In genomic region chr5:142608259-142608988, GRCm38 (mm10) we compare ENCODE assay signal across 8 mouse cellular contexts. TPM values are rescaled to one million over a fixed set of nuclear protein-coding genes. Genes with fewer than 3 reads are reported as not detected.
DNase-seq lines count a peak whose midpoint lies in the region; ATAC-seq lines count a peak whose summit lies in the region.

Gene Mmd2 (minus strand): TSS chr5:142608800.

- 3% methylated on average over 42 of the region's 42 CpGs for WGBS in embryonic facial prominence, embryonic 10.5 days
- 4% methylated on average over 42 of the region's 42 CpGs for WGBS in intestine, embryonic 14.5 days
- 4% methylated on average over 42 of the region's 42 CpGs for WGBS in liver, embryonic 11.5 days

- H3K9ac ChIP-seq in intestine, embryonic 14.5 days (ENCODE audit: low read length) = peak within 1 kb of the TSS; percentile 44
- H3K9ac ChIP-seq in liver, embryonic 11.5 days (ENCODE audit: low read depth, low read length) = peak within 1 kb of the TSS; percentile 57; the same call in 1 of the 2 replicates

- peaks cover 15% of the 10 kb centered on the region for H3K4me1 ChIP-seq in embryonic facial prominence, embryonic 10.5 days
- no peaks in the 10 kb centered on the region for H3K4me1 ChIP-seq in intestine, embryonic 14.5 days (replicated peaks; ENCODE audit: control insufficient read depth, insufficient read depth, low read length)
- no peaks in the 10 kb centered on the region for H3K4me1 ChIP-seq in liver, embryonic 11.5 days (replicated peaks; ENCODE audit: control insufficient read depth, insufficient read depth, low read length)

- 0 out of 2 replicates have a peak, but pooled peaks cover 2% of the 10 kb centered on the region for H3K9me3 ChIP-seq in embryonic facial prominence, embryonic 10.5 days
- no peaks in the 10 kb centered on the region for H3K9me3 ChIP-seq in intestine, embryonic 14.5 days (ENCODE audit: control insufficient read depth, low read length)
- H3K9me3 ChIP-seq in liver, embryonic 11.5 days (ENCODE audit: control insufficient read depth, low read length) = no peaks in the 10 kb centered on the region

- DNase-seq in cerebellum, adult 9-11 months = no peak
- peak; percentile 46 for DNase-seq in ZHBTc4 (ENCODE audit: low read depth, low spot score)
- DNase-seq in embryonic facial prominence, embryonic 10.5 days (ENCODE audit: low spot score) = peak; percentile 70
- peak; percentile 67 for DNase-seq in intestine, embryonic 14.5 days (ENCODE audit: low spot score)
- peak; percentile 40 for DNase-seq in liver, embryonic 11.5 days (ENCODE audit: low spot score)
- DNase-seq in right cerebral cortex, postnatal 25 days = peak; percentile 69

- H3K36me3 ChIP-seq in embryonic facial prominence, embryonic 10.5 days (replicated peaks) = no peaks in the 10 kb centered on the region
- no peaks in the 10 kb centered on the region for H3K36me3 ChIP-seq in intestine, embryonic 14.5 days (ENCODE audit: control insufficient read depth, insufficient read depth, low read length)
- H3K36me3 ChIP-seq in liver, embryonic 11.5 days (ENCODE audit: control insufficient read depth, insufficient read depth, low read length) = no peaks in the 10 kb centered on the region

- H3K27ac ChIP-seq in embryonic facial prominence, embryonic 10.5 days (replicated peaks) = peak within 1 kb of the TSS; percentile 65
- no peak within 1 kb of the TSS for H3K27ac ChIP-seq in intestine, embryonic 14.5 days (ENCODE audit: low read depth)
- H3K27ac ChIP-seq in liver, embryonic 11.5 days (ENCODE audit: low read depth, low read length) = no peak within 1 kb of the TSS

- ATAC-seq in cerebellum, adult (ENCODE audit: insufficient number of reproducible peaks, low FRiP score, low TSS enrichment) = peak; percentile 52; the same call in 1 of the 2 replicates
- ATAC-seq in intestine, embryonic 14.5 days (replicated peaks; ENCODE audit: low FRiP score, low TSS enrichment, low read depth) = peak; percentile 40; the same call in 1 of the 2 replicates
- 0 out of 2 replicates have a peak, but pooled peaks have one; percentile 20 for ATAC-seq in liver, embryonic 11.5 days (replicated peaks; ENCODE audit: low FRiP score)
- ATAC-seq in granulocyte monocyte progenitor cell, adult 5-6 weeks (replicated peaks; ENCODE audit: poor library complexity, severe bottlenecking) = no peak

- peak within 1 kb of the TSS; percentile 61 for H3K4me3 ChIP-seq in embryonic facial prominence, embryonic 10.5 days
- H3K4me3 ChIP-seq in intestine, embryonic 14.5 days (ENCODE audit: low read depth, low read length) = peak within 1 kb of the TSS; percentile 33
- peak within 1 kb of the TSS; percentile 50 for H3K4me3 ChIP-seq in liver, embryonic 11.5 days (ENCODE audit: low read depth, low read length)

- H3K4me2 ChIP-seq in intestine, embryonic 14.5 days (ENCODE audit: low read length) = peak within 1 kb of the TSS; percentile 77
- peak within 1 kb of the TSS; percentile 53 for H3K4me2 ChIP-seq in liver, embryonic 11.5 days

- H3K27me3 ChIP-seq in embryonic facial prominence, embryonic 10.5 days (replicated peaks; ENCODE audit: low read depth, poor library complexity, severe bottlenecking) = peaks cover 45% of the 10 kb centered on the region
- H3K27me3 ChIP-seq in intestine, embryonic 14.5 days (replicated peaks; ENCODE audit: control insufficient read depth, insufficient read depth, low read length) = peaks cover 22% of the 10 kb centered on the region
- H3K27me3 ChIP-seq in liver, embryonic 11.5 days (replicated peaks; ENCODE audit: control insufficient read depth, insufficient read depth, low read length) = peaks cover 32% of the 10 kb centered on the region

RNA-seq across cellular contexts. Expression of gene Mmd2, which starts in this region (rescaled TPM):
- 1.8 and 2.9 TPM in 2 replicates for polyA plus RNA-seq in embryonic facial prominence, embryonic 10.5 days (2016; fragmentation: Nextera tagmentation; extraction: Ambion mirVana)
- 1.6 and 1.7 TPM in 2 replicates for polyA plus RNA-seq in intestine, embryonic 14.5 days (2014; fragmentation: Nextera tagmentation; extraction: Ambion mirVana)
- polyA plus RNA-seq in liver, embryonic 11.5 days (2014; fragmentation: Nextera tagmentation; extraction: Ambion mirVana) = 20.2 and 23.0 TPM in 2 replicates
- total RNA-seq in granulocyte monocyte progenitor cell, adult 5-6 weeks (2014; fragmentation: Nextera tagmentation) = not detected in 2 replicates
- total RNA-seq in granulocyte monocyte progenitor cell, adult 5-6 weeks (2017) = not detected in 2 replicates
